Mouse (Mus musculus): ENCODE measurements at regions not wholly inside any gene's neighbourhood (a gene's known extent, or its start where the extent isn't known, plus 50 kb on each side); places are given as distances from the start of the nearest gene placed in this dataset.

GRCm38 (mm10) chr11:22629581-22629980, 117.7 kb downstream of the Tmem17 start:
- Histone ChIP-seq H3K9me3 (ENCODE audit: control insufficient read depth, low read length) (no peaks in the 10 kb centered on the region), H3K4me3 (ENCODE audit: control insufficient read depth in 1 of 2, insufficient read depth in 1 of 2, low read depth in 1 of 2, low read length in 2 of 2) (peak overlapping the region; percentile 34 to 45), H3K4me2 (ENCODE audit: low read length) (peak overlapping the region; percentile 69), H3K4me1 (ENCODE audit: control insufficient read depth in 2 of 2, insufficient read depth in 2 of 2, low read length in 2 of 2) (peaks cover 15 to 24% of the 10 kb centered on the region in 2 experiments), H3K27me3 (ENCODE audit: control insufficient read depth, insufficient read depth, low read length) (no peaks in the 10 kb centered on the region), H3K9ac (ENCODE audit: low read length) (peak overlapping the region; percentile 65), H3K27ac (replicated peaks in 1 of 2; ENCODE audit: control insufficient read depth in 1 of 2, insufficient read depth in 1 of 2, low read depth in 2 of 2, low read length in 2 of 2) (peak overlapping the region; percentile 73 to 79), H3K36me3 (ENCODE audit: control insufficient read depth, insufficient read depth, low read length) (no peaks in the 10 kb centered on the region)
- 7% methylated on average over 13 of the region's 13 CpGs for WGBS
- 0 out of 2 replicates have a peak, but pooled peaks have one; percentile 45 for ATAC-seq (ENCODE audit: insufficient number of reproducible peaks, insufficient read depth, low FRiP score, low read depth)

DNA sequence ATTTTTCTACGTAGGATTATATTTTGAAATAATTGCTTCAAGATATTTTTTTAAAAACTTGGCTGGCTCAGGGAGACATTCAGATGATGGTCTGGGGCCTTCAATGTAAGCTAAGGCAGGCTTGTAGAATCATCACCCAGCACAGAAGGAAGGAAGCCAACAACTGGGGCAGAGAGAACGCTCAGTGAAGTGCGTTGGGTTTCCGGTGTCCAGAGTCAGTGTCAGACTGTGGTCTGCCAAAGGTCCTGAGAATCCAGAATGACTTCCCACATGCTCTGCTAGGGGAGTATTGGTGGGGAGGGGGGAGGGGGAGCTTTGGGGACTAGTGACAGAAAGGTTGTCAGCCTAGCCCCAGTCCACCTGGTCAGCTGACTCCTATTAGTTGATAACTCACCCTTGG, 118.1 kb downstream of the Tmem17 start:
- peak overlapping the region in 1 of 2 experiments; percentile 34; a peak in 2 of 4 replicates for H3K4me3 ChIP-seq (ENCODE audit: control insufficient read depth in 1 of 2, insufficient read depth in 1 of 2, low read depth in 1 of 2, low read length in 2 of 2)
- ATAC-seq (ENCODE audit: insufficient number of reproducible peaks, insufficient read depth, low FRiP score, low read depth) = no peak
- H3K4me1 ChIP-seq (ENCODE audit: control insufficient read depth in 2 of 2, insufficient read depth in 2 of 2, low read length in 2 of 2) = peaks cover 15 to 24% of the 10 kb centered on the region in 2 experiments
- WGBS = 33% methylated on average over 4 of the region's 4 CpGs
- H3K27ac ChIP-seq (replicated peaks in 1 of 2; ENCODE audit: control insufficient read depth in 1 of 2, insufficient read depth in 1 of 2, low read depth in 2 of 2, low read length in 2 of 2) = peak overlapping the region; percentile 73 to 79
- H3K27me3 ChIP-seq (ENCODE audit: control insufficient read depth, insufficient read depth, low read length) = no peaks in the 10 kb centered on the region
- peak overlapping the region; percentile 69 for H3K4me2 ChIP-seq (ENCODE audit: low read length)
- H3K36me3 ChIP-seq (ENCODE audit: control insufficient read depth, insufficient read depth, low read length) = no peaks in the 10 kb centered on the region
- no peaks in the 10 kb centered on the region for H3K9me3 ChIP-seq (ENCODE audit: control insufficient read depth, low read length)
- peak overlapping the region; percentile 65 for H3K9ac ChIP-seq (ENCODE audit: low read length)

- WGBS = 86% methylated on average over 5 of the region's 5 CpGs
- Histone ChIP-seq H3K9ac (ENCODE audit: low read length) (no peak overlapping the region), H3K27ac (replicated peaks in 1 of 2; ENCODE audit: control insufficient read depth in 1 of 2, insufficient read depth in 1 of 2, low read depth in 2 of 2, low read length in 2 of 2) (no peak overlapping the region)
Measured at GRCm38 (mm10) chr11:22630982-22631381, 119.1 kb downstream of the Tmem17 start.

DNA sequence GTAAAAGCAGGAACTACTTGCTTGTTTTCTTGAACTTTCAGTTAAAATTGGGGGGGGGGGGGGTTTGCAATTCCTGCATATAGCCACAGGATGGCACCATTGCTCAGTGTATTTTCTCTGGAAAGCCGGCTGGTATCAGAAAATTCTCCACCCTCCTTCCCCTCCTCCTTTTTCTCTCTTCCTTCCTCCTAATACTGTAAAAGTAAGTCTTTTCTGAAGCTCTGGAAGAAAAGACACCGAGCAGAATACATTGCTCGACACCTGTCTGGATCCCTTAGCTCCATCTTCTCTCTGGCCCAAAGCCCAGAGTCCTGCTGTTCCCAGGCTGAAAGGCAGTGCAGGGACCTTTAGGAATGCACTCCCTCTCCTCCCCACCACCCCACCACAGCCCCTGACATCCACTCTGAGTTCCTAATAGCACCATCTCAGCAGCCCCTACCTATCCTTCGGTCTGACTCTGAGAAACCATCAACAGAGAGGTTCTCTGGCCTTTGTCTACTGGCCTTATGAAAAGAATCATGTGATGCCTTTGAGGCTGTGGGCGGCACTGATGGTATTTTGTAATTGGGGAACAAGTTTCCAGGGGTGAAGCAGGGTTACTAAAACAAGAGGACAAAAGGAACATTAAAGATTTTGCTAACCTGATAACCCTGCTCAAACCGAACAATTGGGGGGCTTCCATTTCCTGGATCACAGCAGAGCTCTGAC, 119.9 kb downstream of the Tmem17 start:
- WGBS = 26% methylated on average over 6 of the region's 6 CpGs
- H3K9ac ChIP-seq (ENCODE audit: low read length) = peak overlapping the region; percentile 54; the same call in 1 of the 2 replicates
- 0 out of 4 replicates have a peak overlapping the region, but pooled peaks of 1 of the 2 experiments have one; percentile 11 for H3K27ac ChIP-seq (replicated peaks in 1 of 2; ENCODE audit: control insufficient read depth in 1 of 2, insufficient read depth in 1 of 2, low read depth in 2 of 2, low read length in 2 of 2)
- H3K4me1 ChIP-seq (ENCODE audit: control insufficient read depth in 2 of 2, insufficient read depth in 2 of 2, low read length in 2 of 2) = peaks cover 15 to 24% of the 10 kb centered on the region in 2 experiments
- no peaks in the 10 kb centered on the region for H3K36me3 ChIP-seq (ENCODE audit: control insufficient read depth, insufficient read depth, low read length)
- peak overlapping the region; percentile 50 for H3K4me2 ChIP-seq (ENCODE audit: low read length)
- no peaks in the 10 kb centered on the region for H3K9me3 ChIP-seq (ENCODE audit: control insufficient read depth, low read length)
- ATAC-seq (ENCODE audit: insufficient number of reproducible peaks, insufficient read depth, low FRiP score, low read depth) = no peak
- H3K4me3 ChIP-seq (ENCODE audit: control insufficient read depth in 1 of 2, insufficient read depth in 1 of 2, low read depth in 1 of 2, low read length in 2 of 2) = no peak overlapping the region
- H3K27me3 ChIP-seq (ENCODE audit: control insufficient read depth, insufficient read depth, low read length) = no peaks in the 10 kb centered on the region

More at GRCm38 (mm10) chr11:22630982-22631381, 119.1 kb downstream of the Tmem17 start:
- Histone ChIP-seq H3K27me3 (ENCODE audit: control insufficient read depth, insufficient read depth, low read length) (no peaks in the 10 kb centered on the region), H3K4me2 (ENCODE audit: low read length) (no peak overlapping the region), H3K9me3 (ENCODE audit: control insufficient read depth, low read length) (no peaks in the 10 kb centered on the region), H3K4me1 (ENCODE audit: control insufficient read depth in 2 of 2, insufficient read depth in 2 of 2, low read length in 2 of 2) (peaks cover 15 to 24% of the 10 kb centered on the region in 2 experiments), H3K4me3 (ENCODE audit: control insufficient read depth in 1 of 2, insufficient read depth in 1 of 2, low read depth in 1 of 2, low read length in 2 of 2) (no peak overlapping the region), H3K36me3 (ENCODE audit: control insufficient read depth, insufficient read depth, low read length) (no peaks in the 10 kb centered on the region)
- no peak for ATAC-seq (ENCODE audit: insufficient number of reproducible peaks, insufficient read depth, low FRiP score, low read depth)

DNA sequence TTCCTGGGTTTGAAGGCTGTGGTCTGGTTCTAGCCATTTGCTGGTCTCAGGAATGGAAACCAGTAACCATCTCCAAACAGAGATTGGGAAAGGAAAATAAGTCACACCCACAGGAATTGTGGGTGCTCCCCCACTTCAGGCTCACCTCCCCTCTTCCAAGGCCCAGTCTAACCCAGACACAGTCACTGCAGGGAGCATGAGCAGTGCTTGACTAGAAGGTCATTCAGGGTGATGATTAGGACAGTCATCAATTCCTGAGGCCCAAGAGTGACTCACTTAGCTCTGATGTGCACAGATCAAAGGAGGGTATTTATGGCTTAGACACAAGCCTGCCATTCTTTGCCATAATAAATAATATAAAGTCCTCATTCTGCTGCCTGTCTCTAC, 120.4 kb downstream of the Tmem17 start:
- H3K27me3 ChIP-seq (ENCODE audit: control insufficient read depth, insufficient read depth, low read length) = no peaks in the 10 kb centered on the region
- peaks cover 15 to 24% of the 10 kb centered on the region in 2 experiments for H3K4me1 ChIP-seq (ENCODE audit: control insufficient read depth in 2 of 2, insufficient read depth in 2 of 2, low read length in 2 of 2)
- no peak overlapping the region for H3K4me2 ChIP-seq (ENCODE audit: low read length)
- H3K9ac ChIP-seq (ENCODE audit: low read length) = no peak overlapping the region
- no peaks in the 10 kb centered on the region for H3K9me3 ChIP-seq (ENCODE audit: control insufficient read depth, low read length)
- H3K36me3 ChIP-seq (ENCODE audit: control insufficient read depth, insufficient read depth, low read length) = no peaks in the 10 kb centered on the region
- H3K27ac ChIP-seq (replicated peaks in 1 of 2; ENCODE audit: control insufficient read depth in 1 of 2, insufficient read depth in 1 of 2, low read depth in 2 of 2, low read length in 2 of 2) = 0 out of 4 replicates have a peak overlapping the region, but pooled peaks of 1 of the 2 experiments have one; percentile 11
- ATAC-seq (ENCODE audit: insufficient number of reproducible peaks, insufficient read depth, low FRiP score, low read depth) = no peak
- H3K4me3 ChIP-seq (ENCODE audit: control insufficient read depth in 1 of 2, insufficient read depth in 1 of 2, low read depth in 1 of 2, low read length in 2 of 2) = no peak overlapping the region

GRCm38 (mm10) chr11:22632988-22633387, 121.1 kb downstream of the Tmem17 start:
- no peaks in the 10 kb centered on the region for H3K9me3 ChIP-seq (ENCODE audit: control insufficient read depth, low read length)
- H3K4me1 ChIP-seq (ENCODE audit: control insufficient read depth in 2 of 2, insufficient read depth in 2 of 2, low read length in 2 of 2) = peaks cover 15 to 24% of the 10 kb centered on the region in 2 experiments
- H3K9ac ChIP-seq (ENCODE audit: low read length) = no peak overlapping the region
- H3K27ac ChIP-seq (replicated peaks in 1 of 2; ENCODE audit: control insufficient read depth in 1 of 2, insufficient read depth in 1 of 2, low read depth in 2 of 2, low read length in 2 of 2) = no peak overlapping the region
- no peak for ATAC-seq (ENCODE audit: insufficient number of reproducible peaks, insufficient read depth, low FRiP score, low read depth)
- no peak overlapping the region for H3K4me2 ChIP-seq (ENCODE audit: low read length)
- H3K27me3 ChIP-seq (ENCODE audit: control insufficient read depth, insufficient read depth, low read length) = no peaks in the 10 kb centered on the region
- WGBS = 82% methylated on average over 5 of the region's 5 CpGs
- no peaks in the 10 kb centered on the region for H3K36me3 ChIP-seq (ENCODE audit: control insufficient read depth, insufficient read depth, low read length)
- no peak overlapping the region for H3K4me3 ChIP-seq (ENCODE audit: control insufficient read depth in 1 of 2, insufficient read depth in 1 of 2, low read depth in 1 of 2, low read length in 2 of 2)

DNA sequence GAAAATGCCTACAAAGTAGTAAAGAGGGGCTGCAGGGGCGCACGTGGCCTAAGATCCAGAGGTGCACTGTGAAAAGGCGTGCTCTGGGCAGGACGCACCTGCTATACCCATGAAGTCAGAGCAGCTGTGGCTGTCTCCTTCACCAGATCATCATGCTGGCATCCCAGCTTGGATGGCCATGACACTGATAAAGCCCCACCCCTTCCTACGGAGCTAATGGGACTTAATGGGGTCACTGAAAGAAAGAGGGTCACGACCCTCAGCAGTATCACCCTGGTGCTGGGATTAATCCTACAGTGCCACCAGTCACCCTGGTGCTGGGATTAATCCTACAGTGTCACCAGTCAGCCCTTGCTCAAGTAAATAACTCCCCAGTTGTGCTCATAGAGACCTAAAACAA, 122.1 kb downstream of the Tmem17 start:
- no peak for ATAC-seq (ENCODE audit: insufficient number of reproducible peaks, insufficient read depth, low FRiP score, low read depth)
- Histone ChIP-seq H3K9ac (ENCODE audit: low read length) (no peak overlapping the region), H3K4me3 (ENCODE audit: control insufficient read depth in 1 of 2, insufficient read depth in 1 of 2, low read depth in 1 of 2, low read length in 2 of 2) (no peak overlapping the region), H3K4me1 (ENCODE audit: control insufficient read depth in 2 of 2, insufficient read depth in 2 of 2, low read length in 2 of 2) (peaks cover 11 to 20% of the 10 kb centered on the region in 2 experiments), H3K9me3 (ENCODE audit: control insufficient read depth, low read length) (no peaks in the 10 kb centered on the region), H3K4me2 (ENCODE audit: low read length) (no peak overlapping the region), H3K27me3 (ENCODE audit: control insufficient read depth, insufficient read depth, low read length) (no peaks in the 10 kb centered on the region), H3K27ac (replicated peaks in 1 of 2; ENCODE audit: control insufficient read depth in 1 of 2, insufficient read depth in 1 of 2, low read depth in 2 of 2, low read length in 2 of 2) (no peak overlapping the region), H3K36me3 (ENCODE audit: control insufficient read depth, insufficient read depth, low read length) (no peaks in the 10 kb centered on the region)
- 71% methylated on average over 6 of the region's 6 CpGs for whole genome bisulfite sequencing

Measured in heart, embryonic 14.5 days (tissue).